Mouse (Mus musculus) lung, embryonic 15.5 days (tissue): Measurements from ENCODE around the gene Tex37. TPM values are rescaled to one million over a fixed set of nuclear protein-coding genes. Genes with fewer than 3 reads are reported as not detected.

Experiments used
- ATAC-seq: fragments of 200-750 bp; cut with Nextera tagmentation; 2 replicates; pipeline ENCODE4 v1.8.0; 2017; ENCODE audit warnings: moderate number of reproducible peaks, borderline replicate concordance; ENCODE audit not compliant: low FRiP score, low TSS enrichment; ENCODE audit errors: extremely low read depth
- H3K27ac ChIP-seq: fragments of 300-500 bp; sonication (generic); 2 replicates; pipeline ENCODE4 v1.5.1; 2015; ENCODE audit warnings: moderate library complexity, mild to moderate bottlenecking, inconsistent platforms
- H3K27me3 ChIP-seq: fragments of 300-500 bp; sonication (generic); 2 replicates; pipeline ENCODE4 v1.6.1; 2015; ENCODE audit warnings: inconsistent platforms
- H3K36me3 ChIP-seq: fragments of 300-500 bp; sonication (generic); 2 replicates; pipeline ENCODE4 v1.6.1; 2015; ENCODE audit warnings: inconsistent platforms
- H3K4me1 ChIP-seq: fragments of 300-500 bp; sonication (generic); 2 replicates; pipeline ENCODE4 v1.6.1; 2015; ENCODE audit warnings: inconsistent platforms
- H3K4me2 ChIP-seq: fragments of 300-500 bp; sonication (generic); 2 replicates; pipeline ENCODE4 v1.6.1; 2015; ENCODE audit warnings: inconsistent platforms, mild to moderate bottlenecking, moderate library complexity
- H3K4me3 ChIP-seq: fragments of 300-500 bp; sonication (generic); 2 replicates; pipeline ENCODE4 v1.5.1; 2015; ENCODE audit warnings: mild to moderate bottlenecking, inconsistent platforms
- H3K9ac ChIP-seq: fragments of 300-500 bp; sonication (generic); 2 replicates; pipeline ENCODE4 v1.6.1; 2015; ENCODE audit warnings: inconsistent platforms
- H3K9me3 ChIP-seq: fragments of 300-500 bp; sonication (generic); 2 replicates; pipeline ENCODE4 v1.6.1; 2016; ENCODE audit warnings: inconsistent platforms
- WGBS: fragments of 180-500 bp; shearing (Covaris S2); methylation state at CpG from one replicate; pipeline ENCODE4 v1.1.7; 2015; 5-methylcytosine and 5-hydroxymethylcytosine counted together
- polyA plus RNA-seq: library from polyadenylated mRNA; unstranded; fragments of >200 nt; fragmentation: Nextera tagmentation; extraction: Ambion mirVana; gene quantifications from 2 replicates; pipeline ENCODE4 v1.2.1, GENCODE M21; 2015

Tex37 gene
- polyA plus RNA-seq, 1 experiment from 2014 or later: not detected

GRCm38 (mm10) chr6:70875017-70875416 lies 43.7 kb downstream of the Tex37 start:
- H3K27me3 ChIP-seq: no peaks in the 10 kb centered on the region
- H3K9me3 ChIP-seq: no peaks in the 10 kb centered on the region
- no peaks in the 10 kb centered on the region for H3K4me1 ChIP-seq
- no peak overlapping the region for H3K27ac ChIP-seq
- no peak overlapping the region for H3K4me3 ChIP-seq
- 89% methylated on average over 1 of the region's 1 CpGs for whole genome bisulfite sequencing
- peaks cover 12% of the 10 kb centered on the region for H3K36me3 ChIP-seq
- ATAC-seq: no peak
- H3K9ac ChIP-seq: no peak overlapping the region
- H3K4me2 ChIP-seq: no peak overlapping the region

- 67% methylated on average over 5 of the region's 5 CpGs for WGBS
- no peak for ATAC-seq
- no peak overlapping the region for H3K27ac ChIP-seq
- H3K4me3 ChIP-seq: no peak overlapping the region
- no peak overlapping the region for H3K9ac ChIP-seq
- no peak overlapping the region for H3K4me2 ChIP-seq
- no peaks in the 10 kb centered on the region for H3K4me1 ChIP-seq
- H3K9me3 ChIP-seq: no peaks in the 10 kb centered on the region
- H3K27me3 ChIP-seq: no peaks in the 10 kb centered on the region
- peaks cover 4% of the 10 kb centered on the region; the same call in 1 of the 2 replicates for H3K36me3 ChIP-seq
Observed at GRCm38 (mm10) chr6:70874035-70874775, 44.5 kb downstream of the Tex37 start.

GRCm38 (mm10) chr6:70872570-70872969 lies 46.2 kb downstream of the Tex37 start:
- Histone ChIP-seq H3K9ac (no peak overlapping the region), H3K36me3 (no peaks in the 10 kb centered on the region), H3K27ac (no peak overlapping the region), H3K27me3 (no peaks in the 10 kb centered on the region), H3K4me3 (no peak overlapping the region), H3K4me1 (no peaks in the 10 kb centered on the region), H3K9me3 (no peaks in the 10 kb centered on the region), H3K4me2 (no peak overlapping the region)
- 66% methylated on average over 7 of the region's 7 CpGs for WGBS
- no peak for ATAC-seq

- no peak overlapping the region for H3K4me2 ChIP-seq
- H3K4me3 ChIP-seq: no peak overlapping the region
- H3K27me3 ChIP-seq: no peaks in the 10 kb centered on the region
- no peak overlapping the region for H3K9ac ChIP-seq
- H3K4me1 ChIP-seq: no peaks in the 10 kb centered on the region
- ATAC-seq: no peak
- 53% methylated on average over 10 of the region's 10 CpGs for WGBS
- H3K27ac ChIP-seq: no peak overlapping the region
- H3K9me3 ChIP-seq: no peaks in the 10 kb centered on the region
- H3K36me3 ChIP-seq: no peaks in the 10 kb centered on the region
Observed at GRCm38 (mm10) chr6:70872128-70872527, 46.6 kb downstream of the Tex37 start.

- WGBS: 56% methylated on average over 14 of the region's 14 CpGs
- H3K36me3 ChIP-seq: no peaks in the 10 kb centered on the region
- H3K9ac ChIP-seq: no peak overlapping the region
- H3K4me2 ChIP-seq: no peak overlapping the region
- no peak for ATAC-seq
- no peaks in the 10 kb centered on the region for H3K4me1 ChIP-seq
- H3K27me3 ChIP-seq: no peaks in the 10 kb centered on the region
- H3K4me3 ChIP-seq: no peak overlapping the region
- no peak overlapping the region for H3K27ac ChIP-seq
- H3K9me3 ChIP-seq: no peaks in the 10 kb centered on the region
Observed at GRCm38 (mm10) chr6:70871511-70871980, 47.2 kb downstream of the Tex37 start.

- 89% methylated on average over 9 of the region's 9 CpGs for WGBS
- Histone ChIP-seq H3K27me3 (no peaks in the 10 kb centered on the region), H3K9ac (no peak overlapping the region), H3K9me3 (no peaks in the 10 kb centered on the region), H3K36me3 (no peaks in the 10 kb centered on the region), H3K4me1 (no peaks in the 10 kb centered on the region), H3K27ac (no peak overlapping the region), H3K4me2 (no peak overlapping the region), H3K4me3 (no peak overlapping the region)
- no peak for ATAC-seq
Observed at GRCm38 (mm10) chr6:70867297-70867696, 51.4 kb downstream of the Tex37 start.

GRCm38 (mm10) chr6:70866761-70867160 lies 52.0 kb downstream of the Tex37 start:
- Histone ChIP-seq H3K27me3 (no peaks in the 10 kb centered on the region), H3K27ac (no peak overlapping the region), H3K4me1 (no peaks in the 10 kb centered on the region), H3K36me3 (no peaks in the 10 kb centered on the region), H3K4me3 (no peak overlapping the region), H3K4me2 (no peak overlapping the region), H3K9me3 (no peaks in the 10 kb centered on the region), H3K9ac (no peak overlapping the region)
- WGBS: 73% methylated on average over 5 of the region's 5 CpGs
- ATAC-seq: no peak

GRCm38 (mm10) chr6:70864285-70864684 lies 54.4 kb downstream of the Tex37 start:
- no peak for ATAC-seq
- Histone ChIP-seq H3K27ac (no peak overlapping the region), H3K4me3 (no peak overlapping the region), H3K4me1 (no peaks in the 10 kb centered on the region), H3K27me3 (no peaks in the 10 kb centered on the region), H3K4me2 (no peak overlapping the region), H3K36me3 (peaks cover 9% of the 10 kb centered on the region; the same call in 1 of the 2 replicates), H3K9ac (no peak overlapping the region), H3K9me3 (no peaks in the 10 kb centered on the region)
- WGBS: 80% methylated on average over 6 of the region's 6 CpGs

Other genes starting within 250 kb of the Tex37 start
- gene Rpia, start 126.7 kb downstream of the Tex37 start, polyA plus RNA-seq: 2.3 and 2.5 TPM in 2 replicates
- 10.4 and 11.0 TPM in 2 replicates for gene Eif2ak3, start 74.4 kb downstream of the Tex37 start, polyA plus RNA-seq
- gene Foxi3, start 37.6 kb upstream of the Tex37 start, polyA plus RNA-seq: not detected in 2 replicates
- 7.4 and 8.3 TPM in 2 replicates for gene Thnsl2, start 225.5 kb upstream of the Tex37 start, polyA plus RNA-seq